Mouse (Mus musculus): ENCODE measurements around the gene Wdr6. TPM values are rescaled to one million over a fixed set of nuclear protein-coding genes. Genes with fewer than 3 reads are reported as not detected.
A peak's percentile ranks its signal among the peaks of the same experiment; 100 is the strongest.

Gene Wdr6
- total and polyA plus RNA-seq, 3 experiments: 9.1 to 16.3 (median 14.3) TPM

GRCm38 (mm10) chr9:108525400-108525799 is 53.1 kb downstream of the Wdr6 start:
- dilution Hi-C loops (cut with MboI; ENCODE audit: extremely low pct_ligation_motif_present, extremely low pct_unique_long_range_greater_than_20kb, low sequenced_read_pairs) (no loop called here), in situ Hi-C loops (cut with MboI; ENCODE audit: low pct_ligation_motif_present, low pct_unique_long_range_greater_than_20kb, low sequenced_read_pairs) (no loop called here)
- no peak overlapping the region for H3K4me3 ChIP-seq (replicated peaks in 1 of 3; ENCODE audit: low read depth in 2 of 3, low read length in 2 of 3, poor library complexity in 1 of 3)
- no peaks in the 10 kb centered on the region for H3K27me3 ChIP-seq (replicated peaks)
- DNase-seq (ENCODE audit: extremely low read depth): no peak
- H3K4me1 ChIP-seq (ENCODE audit: control insufficient read depth in 1 of 2, insufficient read depth in 2 of 2): peaks cover 0 to 33% of the 10 kb centered on the region in 2 experiments; a peak in 2 of 4 replicates
- H3K9me3 ChIP-seq (replicated peaks; ENCODE audit: low read length): no peaks in the 10 kb centered on the region
- H3K9ac ChIP-seq (ENCODE audit: insufficient read depth, low read depth): peak overlapping the region; percentile 19; the same call in 1 of the 2 replicates
- peaks cover 81% of the 10 kb centered on the region for H3K79me2 ChIP-seq (replicated peaks; ENCODE audit: control insufficient read depth, extremely low read depth, insufficient read depth, poor library complexity, severe bottlenecking)
- peaks cover 29 to 66% of the 10 kb centered on the region in 2 experiments for H3K36me3 ChIP-seq (replicated peaks in 1 of 2; ENCODE audit: control insufficient read depth in 1 of 2, insufficient read depth in 1 of 2, low read length in 1 of 2)
- TF ChIP-seq CTCF (conservative IDR thresholded peaks at IDR 0.05 in 1 of 2, IDR thresholded peaks at IDR 0.05 in 1 of 2; ENCODE audit: low read depth in 2 of 2, low read length in 2 of 2): peak in 1 of 2 experiments; percentile 30; a peak in 2 of 4 replicates
- TF ChIP-seq CHD2 (IDR thresholded peaks at IDR 0.05; ENCODE audit: low read length): no peak
- peak overlapping the region; percentile 42 for H3K4me2 ChIP-seq (ENCODE audit: insufficient read depth, low read depth, poor library complexity, severe bottlenecking)
- H3K27ac ChIP-seq (ENCODE audit: insufficient read depth, low read depth): peak overlapping the region; percentile 52

- in situ Hi-C loops (cut with MboI; ENCODE audit: low pct_ligation_motif_present, low pct_unique_long_range_greater_than_20kb, low sequenced_read_pairs) (no loop called here), dilution Hi-C loops (cut with MboI; ENCODE audit: extremely low pct_ligation_motif_present, extremely low pct_unique_long_range_greater_than_20kb, low sequenced_read_pairs) (no loop called here)
- no peak overlapping the region for H3K4me2 ChIP-seq (ENCODE audit: insufficient read depth, low read depth, poor library complexity, severe bottlenecking)
Observed at GRCm38 (mm10) chr9:108523341-108523740, 55.2 kb downstream of the Wdr6 start.

More at GRCm38 (mm10) chr9:108523341-108523740, 55.2 kb downstream of the Wdr6 start:
- no peak for DNase-seq (ENCODE audit: extremely low read depth)
- Histone ChIP-seq H3K36me3 (replicated peaks in 1 of 2; ENCODE audit: control insufficient read depth in 1 of 2, insufficient read depth in 1 of 2, low read length in 1 of 2) (peaks cover 21 to 62% of the 10 kb centered on the region in 2 experiments), H3K4me3 (replicated peaks in 1 of 3; ENCODE audit: low read depth in 2 of 3, low read length in 2 of 3, poor library complexity in 1 of 3) (no peak overlapping the region), H3K9ac (ENCODE audit: insufficient read depth, low read depth) (no peak overlapping the region), H3K79me2 (replicated peaks; ENCODE audit: control insufficient read depth, extremely low read depth, insufficient read depth, poor library complexity, severe bottlenecking) (peaks cover 88% of the 10 kb centered on the region), H3K27ac (ENCODE audit: insufficient read depth, low read depth) (no peak overlapping the region), H3K4me1 (ENCODE audit: control insufficient read depth in 1 of 2, insufficient read depth in 2 of 2) (peaks cover 4 to 52% of the 10 kb centered on the region in 2 experiments; a peak in 3 of 4 replicates), H3K27me3 (replicated peaks) (no peaks in the 10 kb centered on the region), H3K9me3 (replicated peaks; ENCODE audit: low read length) (no peaks in the 10 kb centered on the region)
- no peak for TF ChIP-seq JUND (conservative IDR thresholded peaks at IDR 0.05; ENCODE audit: low read depth, low read length)
- no peak for TF ChIP-seq ETS1 (conservative IDR thresholded peaks at IDR 0.05; ENCODE audit: low read depth, low read length)
- TF ChIP-seq HCFC1 (IDR thresholded peaks at IDR 0.05; ENCODE audit: low read depth, low read length): no peak
- TF ChIP-seq MAFK (IDR thresholded peaks at IDR 0.05; ENCODE audit: insufficient replicate concordance, low read length): no peak
- TF ChIP-seq POLR2AphosphoS2 (IDR thresholded peaks at IDR 0.05; ENCODE audit: low read depth, low read length): no peak
- no peak for TF ChIP-seq E2F4 (IDR thresholded peaks at IDR 0.05; ENCODE audit: insufficient replicate concordance, low read depth, low read length)
- no peak for TF ChIP-seq MAZ (IDR thresholded peaks at IDR 0.05; ENCODE audit: low read depth, low read length)
- TF ChIP-seq POLR2A (IDR thresholded peaks at IDR 0.05; ENCODE audit: low read depth, low read length): no peak
- TF ChIP-seq ZC3H11A (IDR thresholded peaks at IDR 0.05; ENCODE audit: low read depth, low read length): no peak

Other genes with a start within 250 kb of the Wdr6 start
Only the 20 nearest of the 21 such genes appear.
- 506 and 595 TPM in 2 replicates for gene Gpx1, start 239.8 kb downstream of the Wdr6 start, total RNA-seq (2012; rRNA removed)
- 750 and 883 TPM in 2 replicates for gene Gpx1, start 239.8 kb downstream of the Wdr6 start, total RNA-seq (2014; rRNA removed)
- 694 and 813 TPM in 2 replicates for gene Gpx1, start 239.8 kb downstream of the Wdr6 start, polyA plus RNA-seq (2012; ENCODE audit: insufficient read length, low read depth)
- gene Usp4, start 230.9 kb downstream of the Wdr6 start, total RNA-seq (2012; rRNA removed): 72.8 and 74.6 TPM in 2 replicates
- 50.6 and 52.1 TPM in 2 replicates for gene Usp4, start 230.9 kb downstream of the Wdr6 start, total RNA-seq (2014; rRNA removed)
- gene Usp4, start 230.9 kb downstream of the Wdr6 start, polyA plus RNA-seq (2012; ENCODE audit: insufficient read length, low read depth): 86.3 and 93.5 TPM in 2 replicates
- gene 1700102P08Rik, start 185.9 kb downstream of the Wdr6 start, total RNA-seq (2012; rRNA removed): 0.21 TPM in 2 replicates
- 0.59 TPM in 1 of 2 replicates, not detected in the other for gene 1700102P08Rik, start 185.9 kb downstream of the Wdr6 start, total RNA-seq (2014; rRNA removed)
- gene 1700102P08Rik, start 185.9 kb downstream of the Wdr6 start, polyA plus RNA-seq (2012; ENCODE audit: insufficient read length, low read depth): 0.26 TPM in 1 of 2 replicates, not detected in the other
- gene Ccdc36, start 150.3 kb downstream of the Wdr6 start, total RNA-seq (2012; rRNA removed): 0.04 TPM in 2 replicates
- 0.13 and 0.20 TPM in 2 replicates for gene Ccdc36, start 150.3 kb downstream of the Wdr6 start, total RNA-seq (2014; rRNA removed)
- 0.13 TPM in 1 of 2 replicates, not detected in the other for gene Ccdc36, start 150.3 kb downstream of the Wdr6 start, polyA plus RNA-seq (2012; ENCODE audit: insufficient read length, low read depth)
- not detected in 2 replicates for gene BC048562, start 142.3 kb downstream of the Wdr6 start, total RNA-seq (2012; rRNA removed)
- gene BC048562, start 142.3 kb downstream of the Wdr6 start, total RNA-seq (2014; rRNA removed): not detected in 2 replicates
- gene BC048562, start 142.3 kb downstream of the Wdr6 start, polyA plus RNA-seq (2012; ENCODE audit: insufficient read length, low read depth): not detected in 2 replicates
- gene Ccdc71, start 118.2 kb downstream of the Wdr6 start, total RNA-seq (2012; rRNA removed): 16.1 and 19.3 TPM in 2 replicates
- gene Ccdc71, start 118.2 kb downstream of the Wdr6 start, total RNA-seq (2014; rRNA removed): 13.0 and 14.5 TPM in 2 replicates
- gene Ccdc71, start 118.2 kb downstream of the Wdr6 start, polyA plus RNA-seq (2012; ENCODE audit: insufficient read length, low read depth): 29.0 and 33.0 TPM in 2 replicates
- 3.1 and 3.5 TPM in 2 replicates for gene Klhdc8b, start 117.2 kb downstream of the Wdr6 start, total RNA-seq (2012; rRNA removed)
- gene Klhdc8b, start 117.2 kb downstream of the Wdr6 start, total RNA-seq (2014; rRNA removed): 1.9 and 2.6 TPM in 2 replicates
- 3.4 and 5.2 TPM in 2 replicates for gene Klhdc8b, start 117.2 kb downstream of the Wdr6 start, polyA plus RNA-seq (2012; ENCODE audit: insufficient read length, low read depth)
- 0.08 and 0.89 TPM in 2 replicates for gene Lamb2, start 99.0 kb downstream of the Wdr6 start, total RNA-seq (2012; rRNA removed)
- 0.04 TPM in 1 of 2 replicates, not detected in the other for gene Lamb2, start 99.0 kb downstream of the Wdr6 start, total RNA-seq (2014; rRNA removed)
- 0.11 and 0.17 TPM in 2 replicates for gene Lamb2, start 99.0 kb downstream of the Wdr6 start, polyA plus RNA-seq (2012; ENCODE audit: insufficient read length, low read depth)
- 68.7 and 69.9 TPM in 2 replicates for gene Usp19, start 88.1 kb downstream of the Wdr6 start, total RNA-seq (2012; rRNA removed)
- gene Usp19, start 88.1 kb downstream of the Wdr6 start, total RNA-seq (2014; rRNA removed): 36.5 TPM in 2 replicates
- gene Usp19, start 88.1 kb downstream of the Wdr6 start, polyA plus RNA-seq (2012; ENCODE audit: insufficient read length, low read depth): 84.2 and 106 TPM in 2 replicates
- 271 and 322 TPM in 2 replicates for gene Qars, start 71.0 kb downstream of the Wdr6 start, total RNA-seq (2012; rRNA removed)
- gene Qars, start 71.0 kb downstream of the Wdr6 start, total RNA-seq (2014; rRNA removed): 188 and 229 TPM in 2 replicates
- gene Qars, start 71.0 kb downstream of the Wdr6 start, polyA plus RNA-seq (2012; ENCODE audit: insufficient read length, low read depth): 270 and 293 TPM in 2 replicates
- 104 and 115 TPM in 2 replicates for gene Qrich1, start 61.9 kb downstream of the Wdr6 start, total RNA-seq (2012; rRNA removed)
- gene Qrich1, start 61.9 kb downstream of the Wdr6 start, total RNA-seq (2014; rRNA removed): 117 and 118 TPM in 2 replicates
- gene Qrich1, start 61.9 kb downstream of the Wdr6 start, polyA plus RNA-seq (2012; ENCODE audit: insufficient read length, low read depth): 61.5 and 72.1 TPM in 2 replicates
- 405 and 494 TPM in 2 replicates for gene Impdh2, start 18.5 kb downstream of the Wdr6 start, total RNA-seq (2012; rRNA removed)
- 464 and 485 TPM in 2 replicates for gene Impdh2, start 18.5 kb downstream of the Wdr6 start, total RNA-seq (2014; rRNA removed)
- 472 and 483 TPM in 2 replicates for gene Impdh2, start 18.5 kb downstream of the Wdr6 start, polyA plus RNA-seq (2012; ENCODE audit: insufficient read length, low read depth)
- gene Ndufaf3, start 11.3 kb downstream of the Wdr6 start, total RNA-seq (2012; rRNA removed): 24.6 and 25.7 TPM in 2 replicates
- 15.3 and 15.7 TPM in 2 replicates for gene Ndufaf3, start 11.3 kb downstream of the Wdr6 start, total RNA-seq (2014; rRNA removed)
- 27.2 and 30.7 TPM in 2 replicates for gene Ndufaf3, start 11.3 kb downstream of the Wdr6 start, polyA plus RNA-seq (2012; ENCODE audit: insufficient read length, low read depth)
- gene Dalrd3, start 8.9 kb downstream of the Wdr6 start, total RNA-seq (2012; rRNA removed): 110 and 119 TPM in 2 replicates
- gene Dalrd3, start 8.9 kb downstream of the Wdr6 start, total RNA-seq (2014; rRNA removed): 52.6 and 57.4 TPM in 2 replicates
- 100 and 114 TPM in 2 replicates for gene Dalrd3, start 8.9 kb downstream of the Wdr6 start, polyA plus RNA-seq (2012; ENCODE audit: insufficient read length, low read depth)
- gene P4htm, start 18.9 kb upstream of the Wdr6 start, total RNA-seq (2012; rRNA removed): 9.1 and 11.0 TPM in 2 replicates
- gene P4htm, start 18.9 kb upstream of the Wdr6 start, total RNA-seq (2014; rRNA removed): 4.8 and 5.4 TPM in 2 replicates
- gene P4htm, start 18.9 kb upstream of the Wdr6 start, polyA plus RNA-seq (2012; ENCODE audit: insufficient read length, low read depth): 7.9 and 9.5 TPM in 2 replicates
- gene Arih2, start 70.6 kb upstream of the Wdr6 start, total RNA-seq (2012; rRNA removed): 28.1 and 29.0 TPM in 2 replicates
- gene Arih2, start 70.6 kb upstream of the Wdr6 start, total RNA-seq (2014; rRNA removed): 33.5 and 41.2 TPM in 2 replicates
- 35.3 and 36.6 TPM in 2 replicates for gene Arih2, start 70.6 kb upstream of the Wdr6 start, polyA plus RNA-seq (2012; ENCODE audit: insufficient read length, low read depth)
- 15.9 and 20.9 TPM in 2 replicates for gene Slc25a20, start 83.3 kb upstream of the Wdr6 start, total RNA-seq (2012; rRNA removed)
- gene Slc25a20, start 83.3 kb upstream of the Wdr6 start, total RNA-seq (2014; rRNA removed): 18.9 and 20.8 TPM in 2 replicates
- gene Slc25a20, start 83.3 kb upstream of the Wdr6 start, polyA plus RNA-seq (2012; ENCODE audit: insufficient read length, low read depth): 16.7 and 18.6 TPM in 2 replicates
- gene Prkar2a, start 110.6 kb upstream of the Wdr6 start, total RNA-seq (2012; rRNA removed): 14.9 and 18.8 TPM in 2 replicates
- 10.1 and 13.6 TPM in 2 replicates for gene Prkar2a, start 110.6 kb upstream of the Wdr6 start, total RNA-seq (2014; rRNA removed)
- gene Prkar2a, start 110.6 kb upstream of the Wdr6 start, polyA plus RNA-seq (2012; ENCODE audit: insufficient read length, low read depth): 41.4 and 44.4 TPM in 2 replicates
- gene Ip6k2, start 205.1 kb upstream of the Wdr6 start, total RNA-seq (2012; rRNA removed): 17.5 and 27.2 TPM in 2 replicates
- gene Ip6k2, start 205.1 kb upstream of the Wdr6 start, total RNA-seq (2014; rRNA removed): 22.6 and 23.6 TPM in 2 replicates
- 28.4 and 31.4 TPM in 2 replicates for gene Ip6k2, start 205.1 kb upstream of the Wdr6 start, polyA plus RNA-seq (2012; ENCODE audit: insufficient read length, low read depth)
- gene Nckipsd, start 229.6 kb upstream of the Wdr6 start, total RNA-seq (2012; rRNA removed): 4.4 and 6.6 TPM in 2 replicates
- gene Nckipsd, start 229.6 kb upstream of the Wdr6 start, total RNA-seq (2014; rRNA removed): 5.1 and 6.4 TPM in 2 replicates
- gene Nckipsd, start 229.6 kb upstream of the Wdr6 start, polyA plus RNA-seq (2012; ENCODE audit: insufficient read length, low read depth): 11.9 and 13.2 TPM in 2 replicates

All from CH12.LX (cell line).